ENCODE assay signal across 8 mouse cellular contexts in the genomic region with DNA sequence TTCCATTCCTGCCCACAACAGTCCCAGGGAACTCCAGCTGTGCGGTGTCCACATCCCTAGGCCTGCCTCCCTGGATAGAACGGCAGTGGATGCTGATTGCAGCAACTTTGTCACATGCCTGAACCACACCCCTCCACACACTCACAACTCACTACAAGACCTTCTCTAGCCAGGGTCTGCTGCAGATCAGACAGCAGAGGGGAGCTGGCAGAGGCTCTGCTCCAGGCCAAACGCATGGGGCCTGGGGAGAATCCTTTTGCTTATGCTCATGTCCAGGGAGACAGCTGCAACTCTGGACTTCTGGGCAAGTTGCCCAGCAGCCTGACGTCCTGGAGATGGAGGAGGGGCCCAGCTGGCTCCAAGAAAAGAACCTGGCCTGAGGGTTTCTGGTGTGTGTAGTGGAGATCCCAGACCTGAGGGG.
DNase-seq lines count a peak whose midpoint lies in the region; ATAC-seq and TF ChIP-seq lines count a peak whose summit lies in the region.

No protein-coding gene starts in this region.

- no peak overlapping the region for H3K9ac ChIP-seq in heart, embryonic 14.5 days (ENCODE audit: low read length)
- no peak overlapping the region for H3K9ac ChIP-seq in kidney, embryonic 16.5 days (replicated peaks; ENCODE audit: low read length)

- peak overlapping the region; percentile 69 for H3K27ac ChIP-seq in left cerebral cortex, adult 2 months
- H3K27ac ChIP-seq in embryonic fibroblast, embryonic 13.5 days (ENCODE audit: insufficient read depth, low read length), result peak overlapping the region; percentile 53
- peak overlapping the region; percentile 49 to 84 for H3K27ac ChIP-seq in heart, embryonic 14.5 days (replicated peaks in 1 of 2; ENCODE audit: control insufficient read depth in 1 of 2, insufficient read depth in 1 of 2, low read depth in 2 of 2, low read length in 2 of 2)
- peak overlapping the region; percentile 86 for H3K27ac ChIP-seq in kidney, embryonic 16.5 days (ENCODE audit: low read length)

- WGBS in heart, embryonic 14.5 days, result 2% methylated on average over 4 of the region's 4 CpGs
- WGBS in kidney, embryonic 16.5 days, result 27% methylated on average over 4 of the region's 4 CpGs

- intact Hi-C loops in left cerebral cortex, adult 2 months (cut with DNase I), result loop anchor here (2.0 kb wide), 3 partner anchors 26 to 52 kb away; no protein-coding TSS in a partner anchor

- H3K9me3 ChIP-seq in heart, embryonic 14.5 days (ENCODE audit: control insufficient read depth, low read length), result no peaks in the 10 kb centered on the region
- H3K9me3 ChIP-seq in kidney, embryonic 16.5 days (ENCODE audit: low read length), result no peaks in the 10 kb centered on the region

- 0 out of 2 replicates have a peak overlapping the region, but pooled peaks have one; percentile 0 for H3K4me2 ChIP-seq in heart, embryonic 14.5 days (ENCODE audit: low read length)
- H3K4me2 ChIP-seq in kidney, embryonic 16.5 days (replicated peaks; ENCODE audit: low read depth, low read length), result no peak overlapping the region

- H3K27me3 ChIP-seq in heart, embryonic 14.5 days (ENCODE audit: control insufficient read depth, insufficient read depth, low read length), result no peaks in the 10 kb centered on the region
- H3K27me3 ChIP-seq in kidney, embryonic 16.5 days (ENCODE audit: insufficient read depth, low read length), result no peaks in the 10 kb centered on the region

- DNase-seq in left cerebral cortex, adult 2 months (ENCODE audit: extremely low spot score in 1 of 2, low spot score in 2 of 2), result peak; percentile 42 to 45
- no peak for DNase-seq in left cerebral cortex, adult 11 months (ENCODE audit: low spot score)
- DNase-seq in lung, postnatal 14 days, result peak; percentile 77
- peak; percentile 48 for DNase-seq in right cerebral cortex, postnatal 4 days

- ATAC-seq in heart, embryonic 14.5 days (ENCODE audit: insufficient number of reproducible peaks, insufficient read depth, low FRiP score, low read depth), result peak; percentile 81
- peak; percentile 90 for ATAC-seq in kidney, embryonic 16.5 days (ENCODE audit: low FRiP score, low TSS enrichment)
- no peak for ATAC-seq in erythroblast, adult 5-6 weeks (replicated peaks; ENCODE audit: low FRiP score, poor library complexity, severe bottlenecking)

- no peaks in the 10 kb centered on the region for H3K36me3 ChIP-seq in heart, embryonic 14.5 days (ENCODE audit: control insufficient read depth, insufficient read depth, low read length)
- H3K36me3 ChIP-seq in kidney, embryonic 16.5 days (ENCODE audit: insufficient read depth, low read length), result no peaks in the 10 kb centered on the region

- no peak for TF ChIP-seq CTCF in left cerebral cortex, adult 2 months (IDR thresholded peaks at IDR 0.05)
- no peak for TF ChIP-seq CTCF in embryonic fibroblast, embryonic 13.5 days (IDR thresholded peaks at IDR 0.05; ENCODE audit: borderline replicate concordance, insufficient read depth, low read length)

- peaks cover 12% of the 10 kb centered on the region for H3K4me1 ChIP-seq in embryonic fibroblast, embryonic 13.5 days (ENCODE audit: control insufficient read depth, insufficient read depth, low read length)
- H3K4me1 ChIP-seq in heart, embryonic 14.5 days (ENCODE audit: control insufficient read depth in 2 of 2, insufficient read depth in 2 of 2, low read length in 2 of 2), result peaks cover 25 to 39% of the 10 kb centered on the region in 2 experiments
- H3K4me1 ChIP-seq in kidney, embryonic 16.5 days (ENCODE audit: insufficient read depth, low read length), result peaks cover 48% of the 10 kb centered on the region

- H3K4me3 ChIP-seq in left cerebral cortex, adult 2 months, result no peak overlapping the region
- no peak overlapping the region for H3K4me3 ChIP-seq in embryonic fibroblast, embryonic 13.5 days (ENCODE audit: insufficient read depth, low read length)
- H3K4me3 ChIP-seq in heart, embryonic 14.5 days (ENCODE audit: control insufficient read depth in 1 of 2, insufficient read depth in 1 of 2, low read depth in 1 of 2, low read length in 2 of 2), result no peak overlapping the region
- no peak overlapping the region for H3K4me3 ChIP-seq in kidney, embryonic 16.5 days (ENCODE audit: low read length)

- TF ChIP-seq POLR2A in embryonic fibroblast, embryonic 13.5 days (IDR thresholded peaks at IDR 0.05; ENCODE audit: low read depth, low read length), result no peak
